Mouse (Mus musculus) spleen, postnatal 0 days (tissue): Measurements from ENCODE around the gene Nudt16. TPM values are rescaled to one million over a fixed set of nuclear protein-coding genes. Genes with fewer than 3 reads are reported as not detected.

Experiments
- polyA plus RNA-seq: library from polyadenylated mRNA; unstranded; fragments of >200 nt; fragmentation: Nextera tagmentation; extraction: Ambion mirVana; gene quantifications from 2 replicates; pipeline ENCODE4 v1.2.1, GENCODE M21; 2015

The Nudt16 gene
- 11.1 and 13.6 TPM in 2 replicates for polyA plus RNA-seq

GRCm38 (mm10) chr9:105131253-105132001 lies at the start of gene Nudt16:
TSS of gene Nudt16 (minus strand) at chr9:105131824.

DNA sequence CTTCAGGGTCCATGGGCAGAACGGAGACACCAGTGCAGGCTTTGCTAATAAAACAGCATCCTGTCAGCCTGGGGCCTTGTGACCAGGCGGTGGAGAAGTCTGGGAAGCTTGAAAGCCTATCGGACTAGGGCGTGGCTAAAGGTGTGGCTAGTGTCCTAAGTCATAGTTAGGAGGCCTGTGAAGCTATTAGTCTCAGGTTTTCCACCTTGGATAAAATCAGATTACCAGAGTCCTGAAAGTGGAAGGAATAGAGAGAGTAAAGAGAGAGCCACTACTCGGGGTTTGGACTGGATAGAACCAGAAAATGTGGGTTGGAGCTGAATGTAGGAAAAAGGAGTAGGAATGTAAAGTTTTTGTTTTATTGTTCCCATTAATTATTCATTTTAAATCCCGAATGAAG lies 13.4 kb upstream of the Nudt16 start, which contains the start of gene 1700080E11Rik:
1700080E11Rik (minus strand) TSS at position 101 of the 400 bp plus-strand sequence.

Other genes starting within 250 kb of the Nudt16 start
- 62.2 and 65.5 TPM in 2 replicates for gene Mrpl3, start 78.6 kb downstream of the Nudt16 start, polyA plus RNA-seq
- gene 1700080E11Rik, start 13.3 kb upstream of the Nudt16 start, polyA plus RNA-seq: not detected in 2 replicates